Mouse (Mus musculus): ENCODE results near the gene Adnp.

DNA sequence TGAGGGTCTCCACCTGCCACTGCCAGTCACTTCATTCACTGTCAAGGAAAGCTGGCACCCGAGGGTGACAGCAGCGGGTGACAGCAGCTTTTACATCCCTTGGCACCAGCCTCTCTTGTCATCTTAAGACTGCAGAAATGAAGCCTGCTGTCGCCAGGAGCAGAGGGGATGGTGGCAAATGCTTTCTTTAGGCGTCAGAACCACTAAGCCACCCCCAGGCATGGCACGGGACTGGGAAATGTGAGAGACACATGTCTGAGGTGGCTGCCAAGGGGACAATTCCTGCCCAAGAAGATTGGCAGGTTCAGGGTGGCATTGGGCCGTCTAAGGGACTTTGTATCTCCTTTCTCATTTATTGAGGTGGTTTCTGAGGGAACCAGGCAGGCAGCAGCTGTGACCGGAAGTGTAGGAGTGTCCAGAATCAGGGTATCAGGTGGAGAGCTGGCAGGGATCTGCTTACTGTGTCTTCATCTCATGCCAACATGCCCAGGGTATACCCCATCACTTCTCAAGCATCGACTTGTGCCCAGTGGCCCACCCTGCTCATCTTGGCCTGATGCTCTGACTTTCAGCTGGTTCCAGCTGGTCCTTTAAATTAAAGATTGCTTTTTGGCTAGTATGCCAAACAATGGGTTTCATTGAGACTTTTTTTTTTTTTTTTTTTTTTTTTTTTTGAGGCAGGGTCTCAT, 41.4 kb upstream of the Adnp start:
- TF ChIP-seq POLR2A (IDR thresholded peaks at IDR 0.05; ENCODE audit: borderline replicate concordance, control insufficient read depth, low read depth, low read length): no peak
- no peak for TF ChIP-seq CTCF (IDR thresholded peaks at IDR 0.05; ENCODE audit: control insufficient read depth, insufficient read depth, low read length)
